Mouse (Mus musculus) lung, postnatal 36 days (tissue): ENCODE data around the gene Mob4.

Experiments
- DNase-seq: peaks from one replicate; pipeline ENCODE4 v3.0.0; 2022; ENCODE audit warnings: mixed read lengths

Mob4 gene

GRCm38 (mm10) chr1:55133173-55133572 lies 2.1 kb downstream of the Mob4 start:
- no peak for DNase-seq

GRCm38 (mm10) chr1:55134301-55134700 lies 3.3 kb downstream of the Mob4 start:
- no peak for DNase-seq

DNA sequence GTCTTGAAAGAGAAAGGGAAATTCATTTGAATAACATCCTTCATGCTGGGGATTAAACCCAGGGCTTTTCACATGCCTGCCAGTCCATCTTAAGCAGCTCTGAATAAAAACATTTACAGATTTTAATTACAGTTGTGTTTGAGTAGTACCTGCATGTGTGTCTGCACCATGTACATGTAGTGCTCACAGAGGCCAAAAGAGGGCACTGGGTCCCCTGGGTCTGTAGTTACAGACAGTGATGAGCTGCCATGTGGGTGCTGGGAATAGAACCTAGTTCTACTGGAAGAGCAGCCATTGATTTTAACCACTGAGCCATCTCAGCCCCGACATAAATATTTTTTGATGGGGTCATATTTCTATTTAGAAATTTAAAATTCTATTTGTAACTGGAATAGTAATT lies 4.8 kb downstream of the Mob4 start:
- no peak for DNase-seq

DNA sequence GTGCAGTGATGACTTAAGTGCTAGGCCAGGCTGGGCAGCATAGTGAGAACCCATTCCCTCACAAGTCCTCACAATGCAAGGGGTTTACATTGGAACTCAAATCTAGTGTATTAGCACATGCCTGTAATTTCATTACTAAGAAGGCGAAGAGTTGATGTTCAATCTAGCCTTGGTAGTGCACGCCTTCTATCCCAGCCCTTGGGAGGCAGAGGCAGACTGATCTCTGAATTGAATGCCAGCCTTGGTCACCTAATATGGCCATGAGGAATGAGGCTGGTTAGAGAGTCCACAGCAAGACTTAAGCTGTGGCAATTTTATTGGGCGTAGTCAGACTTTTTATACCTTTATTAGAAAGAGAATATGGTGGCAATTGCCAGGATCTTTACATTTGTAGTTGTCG lies 13.3 kb downstream of the Mob4 start:
- DNase-seq = no peak

- no peak for DNase-seq
Observed at GRCm38 (mm10) chr1:55145556-55145955, 14.5 kb downstream of the Mob4 start.

DNA sequence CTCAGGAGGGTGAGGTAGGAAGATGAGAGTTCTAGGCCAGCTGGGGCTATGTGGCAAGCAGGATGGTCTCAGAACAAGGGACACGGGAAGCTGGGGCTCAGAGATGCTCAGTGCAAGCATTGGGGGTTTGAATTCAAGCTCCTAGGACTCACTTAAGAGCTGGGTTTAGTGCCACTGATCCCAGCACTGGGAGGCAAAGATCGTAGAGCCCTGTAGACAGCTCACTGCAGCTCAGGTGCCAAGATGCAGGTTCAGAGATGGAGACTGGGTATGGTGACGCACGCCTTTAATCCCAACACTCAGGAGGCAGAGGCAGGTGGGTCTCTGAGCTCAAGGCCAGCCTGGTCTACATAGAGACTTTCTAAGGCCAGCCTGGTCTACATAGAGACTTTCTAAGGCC lies 26.3 kb downstream of the Mob4 start:
- no peak for DNase-seq

DNA sequence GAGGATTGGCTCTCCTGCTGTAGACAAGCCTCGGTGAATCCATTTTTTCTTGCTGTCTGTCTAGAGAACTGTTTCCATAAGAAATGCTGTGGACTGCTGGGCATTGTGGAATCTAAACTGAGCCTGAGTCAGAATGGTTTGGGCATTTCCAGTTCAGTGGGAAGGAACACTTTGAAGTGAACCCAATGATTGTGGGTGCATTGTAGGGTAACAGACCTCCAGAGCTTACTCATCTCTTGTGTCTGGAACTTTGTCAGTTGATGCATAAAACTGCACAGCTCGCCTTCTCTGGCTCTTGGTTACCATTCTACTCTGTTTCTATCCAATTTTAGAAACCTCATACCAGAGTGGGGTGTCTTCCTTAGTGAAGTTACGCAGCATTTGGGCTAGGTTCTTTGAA lies 27.2 kb downstream of the Mob4 start:
- no peak for DNase-seq

GRCm38 (mm10) chr1:55158821-55159220 lies 27.8 kb downstream of the Mob4 start:
- no peak for DNase-seq

- DNase-seq = no peak
Observed at GRCm38 (mm10) chr1:55160218-55160617, 29.2 kb downstream of the Mob4 start.

DNA sequence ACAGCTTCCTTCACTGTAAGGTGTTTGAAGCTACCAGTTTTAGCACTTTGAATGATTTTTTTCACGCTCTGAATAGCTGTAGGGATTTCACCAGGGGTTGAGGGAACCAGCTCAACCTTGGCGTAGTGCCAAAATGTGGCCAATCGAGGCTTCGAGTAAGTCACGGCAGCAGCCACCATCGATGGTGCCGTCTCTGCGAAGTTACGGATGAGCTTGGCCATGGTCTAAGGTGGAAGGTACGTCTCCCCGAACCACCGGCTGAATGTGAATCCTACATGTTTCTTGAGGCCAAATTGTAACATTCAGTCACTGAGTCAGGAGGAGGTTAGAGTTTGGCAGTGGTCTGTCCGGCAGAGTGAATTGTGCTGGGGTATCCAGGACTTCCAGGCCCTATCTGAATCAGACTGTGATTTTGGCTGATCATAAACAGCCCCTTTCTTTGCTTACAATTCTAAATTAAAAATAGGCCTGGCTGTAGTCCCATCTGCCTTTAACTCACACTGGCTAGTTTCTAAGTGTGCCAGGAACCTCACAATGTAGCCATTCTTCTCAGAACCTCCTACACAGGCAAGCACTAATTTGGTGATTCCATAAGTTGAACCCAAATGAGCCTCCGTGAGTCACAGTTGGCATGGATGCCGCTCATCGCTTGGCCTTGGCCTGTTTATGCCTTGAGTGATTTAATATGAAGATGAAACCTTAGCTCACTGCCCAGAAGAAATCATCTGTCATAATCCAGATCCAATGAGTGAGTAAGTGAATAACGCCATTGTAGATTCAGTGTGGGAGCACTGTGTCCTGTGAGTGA lies 30.0 kb downstream of the Mob4 start:
- no peak for DNase-seq

DNA sequence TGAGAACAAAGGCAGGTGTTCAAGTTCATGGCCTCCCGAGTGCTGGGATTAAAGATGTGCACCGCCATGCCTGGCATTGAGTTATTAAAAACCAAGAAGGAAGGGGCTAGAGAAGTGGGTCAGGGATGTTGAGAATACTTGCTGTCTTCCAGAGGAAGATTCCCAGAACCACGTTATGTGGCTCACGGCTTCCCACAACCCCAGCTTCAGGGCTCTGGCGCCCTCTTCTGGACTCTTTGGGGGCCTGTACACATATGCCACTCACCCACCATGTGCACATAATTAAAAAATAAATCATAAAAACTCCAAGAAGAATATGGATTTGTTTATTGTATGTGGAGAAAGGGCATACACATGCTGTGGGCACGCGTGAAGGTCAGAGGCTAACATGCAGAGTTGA lies 30.9 kb downstream of the Mob4 start:
- DNase-seq = peak; percentile 10

DNA sequence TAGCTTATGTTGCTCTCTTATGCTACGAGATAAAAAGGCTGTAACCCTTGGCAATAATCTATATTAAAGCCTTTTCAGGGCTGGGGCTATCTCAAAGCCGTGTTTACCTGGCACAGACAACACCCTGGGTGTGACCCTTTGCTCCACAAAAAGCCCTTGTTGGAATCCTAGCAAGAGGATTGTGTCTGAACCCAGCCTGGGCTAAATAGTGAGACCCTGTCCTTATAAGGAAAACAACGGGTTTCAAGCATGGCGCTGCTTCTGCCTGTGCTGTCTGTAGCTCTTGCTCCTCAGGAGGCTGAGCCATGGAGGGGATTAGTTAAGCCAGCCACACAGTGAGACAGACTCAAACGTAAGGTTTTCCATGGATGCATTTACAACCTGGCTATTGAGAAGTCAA lies 31.8 kb downstream of the Mob4 start:
- DNase-seq = no peak

- DNase-seq = peak; percentile 64
Observed at GRCm38 (mm10) chr1:55164005-55164404, 33.0 kb downstream of the Mob4 start.

GRCm38 (mm10) chr1:55167560-55167959 lies 36.5 kb downstream of the Mob4 start:
- no peak for DNase-seq

DNA sequence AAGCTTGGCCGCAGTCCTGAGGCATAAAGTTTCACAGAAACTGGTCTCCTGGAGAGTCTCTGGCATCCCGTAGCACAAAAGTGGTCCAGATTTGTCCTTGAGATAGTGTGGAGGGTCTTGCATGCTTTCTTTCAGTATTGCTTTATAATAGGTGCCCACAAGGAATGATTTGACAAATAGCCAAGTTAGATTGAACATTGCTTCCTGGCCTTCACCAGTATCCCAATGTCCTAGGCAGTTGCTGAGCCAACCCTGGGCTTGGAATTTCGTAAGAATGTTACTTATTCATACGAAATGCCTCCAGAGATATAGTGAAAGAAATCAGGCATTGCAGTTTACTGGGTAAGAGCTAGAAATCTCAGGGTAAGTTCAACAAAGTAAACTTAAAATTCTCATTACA lies 37.6 kb downstream of the Mob4 start:
- DNase-seq = no peak

DNA sequence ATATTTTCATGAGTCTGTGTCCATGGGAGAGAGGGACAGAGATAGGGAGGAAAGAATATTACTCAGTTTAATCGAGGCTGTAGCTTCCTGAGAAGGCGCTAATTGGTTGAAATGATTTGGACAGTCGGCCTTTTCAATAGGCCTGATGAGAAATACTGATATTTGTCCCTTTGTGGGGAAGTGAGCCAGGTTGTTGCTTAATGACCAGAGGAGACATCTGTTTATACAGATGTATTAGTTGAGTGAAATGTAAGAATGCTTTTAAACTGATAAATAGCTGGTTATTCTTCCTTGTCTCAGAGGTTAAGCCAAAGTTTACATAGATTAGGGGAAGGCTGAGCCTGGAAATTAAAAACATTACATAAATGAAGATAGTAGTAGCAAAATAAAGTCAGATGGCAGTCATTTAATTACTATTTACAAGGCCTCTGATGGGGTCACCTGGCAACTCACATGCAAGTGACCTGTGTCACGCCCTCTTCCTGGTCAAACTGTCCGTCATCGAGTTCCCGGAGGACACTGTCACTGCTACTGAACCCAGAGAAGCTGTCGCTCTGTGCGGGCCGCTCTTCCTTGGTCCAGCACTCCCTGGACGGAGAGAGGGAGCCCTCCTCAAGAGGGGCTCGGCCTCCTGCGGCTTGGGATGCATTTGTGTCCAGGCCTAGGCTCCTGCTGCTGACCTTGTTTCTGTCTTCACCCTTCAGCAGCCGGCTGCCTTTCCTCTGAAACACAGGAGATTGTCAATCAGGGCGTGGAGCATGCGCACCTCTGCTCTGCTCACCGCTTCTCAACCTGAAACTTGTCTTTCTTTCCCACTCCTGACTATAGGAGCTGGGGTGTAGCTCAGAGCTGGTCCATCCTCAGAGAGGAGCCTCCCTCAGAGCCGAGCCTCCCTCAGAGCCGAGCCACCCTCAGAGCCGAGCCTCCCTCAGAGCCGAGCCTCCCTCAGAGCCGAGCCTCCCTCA lies 40.6 kb downstream of the Mob4 start:
- DNase-seq = no peak

- no peak for DNase-seq
Observed at GRCm38 (mm10) chr1:55173720-55174557, 42.9 kb downstream of the Mob4 start.

GRCm38 (mm10) chr1:55174558-55175034 lies 43.6 kb downstream of the Mob4 start:
- no peak for DNase-seq

DNA sequence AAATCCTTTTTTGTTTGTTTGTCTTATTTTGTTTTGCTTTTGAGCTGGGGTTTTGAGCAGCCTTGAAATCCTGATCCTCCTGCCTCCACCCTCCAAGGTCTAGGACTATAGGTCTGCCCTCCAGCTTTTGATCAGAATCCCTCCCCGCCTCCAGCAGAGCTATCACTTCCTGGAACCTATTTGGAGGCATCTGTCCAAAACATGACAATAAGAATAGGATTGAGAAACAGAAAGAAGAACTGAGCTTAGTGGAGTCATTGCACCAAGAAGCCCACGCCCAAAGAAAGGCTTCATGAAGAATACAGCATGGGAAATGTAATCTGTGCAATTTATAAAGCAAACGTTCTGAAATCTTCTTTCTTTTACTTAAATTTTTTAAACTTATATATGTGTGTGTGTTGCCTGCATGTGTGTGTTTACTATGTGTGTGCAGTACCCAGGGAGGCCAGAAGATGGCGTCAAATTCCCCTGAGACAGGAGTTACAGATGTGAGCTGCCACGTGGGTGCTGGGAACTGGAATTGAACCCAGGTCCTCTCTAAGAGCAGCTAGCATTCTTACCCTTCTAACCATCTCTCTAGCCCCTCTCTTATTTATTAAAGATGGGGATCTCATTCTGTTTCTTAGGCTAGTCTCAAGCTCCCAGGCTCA lies 49.0 kb downstream of the Mob4 start:
- DNase-seq = no peak

DNA sequence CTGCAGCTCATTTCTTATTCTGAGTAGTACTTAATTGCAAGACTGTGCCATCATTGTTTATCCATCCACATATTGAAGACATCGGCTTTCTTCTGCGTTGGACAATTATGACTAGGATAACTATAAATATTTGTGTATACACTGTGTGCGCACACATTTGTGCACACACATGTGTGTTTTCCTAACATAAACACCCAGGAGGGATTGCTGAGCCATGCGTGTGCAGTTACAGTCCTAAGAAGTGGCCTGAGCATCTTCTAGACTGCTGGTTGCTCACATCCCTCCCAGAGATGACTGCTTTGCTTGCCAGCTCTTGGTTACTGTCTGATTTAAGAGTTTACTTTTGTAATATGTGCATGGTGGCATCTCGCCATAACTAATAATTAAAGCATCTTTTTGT lies 51.4 kb downstream of the Mob4 start:
- DNase-seq = no peak

DNA sequence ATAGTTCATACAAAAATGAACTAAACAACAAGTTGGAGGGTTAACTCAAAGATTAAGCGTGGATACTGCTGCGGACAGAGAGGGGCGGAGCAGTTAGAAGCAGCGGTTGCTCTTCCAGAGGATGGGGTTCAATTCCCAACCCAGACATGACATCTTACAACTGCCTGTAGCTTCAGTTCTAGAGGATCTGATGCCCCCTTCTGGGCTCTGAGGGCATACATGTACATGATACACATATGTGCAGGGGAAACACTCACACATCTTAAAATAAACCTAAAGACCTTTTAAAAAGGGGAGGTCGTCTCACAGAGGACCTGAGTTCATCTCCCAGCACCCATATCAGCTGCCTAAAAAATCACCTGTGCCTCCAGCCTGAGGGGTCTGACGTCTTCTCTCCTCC lies 54.7 kb downstream of the Mob4 start:
- peak; percentile 31 for DNase-seq

DNA sequence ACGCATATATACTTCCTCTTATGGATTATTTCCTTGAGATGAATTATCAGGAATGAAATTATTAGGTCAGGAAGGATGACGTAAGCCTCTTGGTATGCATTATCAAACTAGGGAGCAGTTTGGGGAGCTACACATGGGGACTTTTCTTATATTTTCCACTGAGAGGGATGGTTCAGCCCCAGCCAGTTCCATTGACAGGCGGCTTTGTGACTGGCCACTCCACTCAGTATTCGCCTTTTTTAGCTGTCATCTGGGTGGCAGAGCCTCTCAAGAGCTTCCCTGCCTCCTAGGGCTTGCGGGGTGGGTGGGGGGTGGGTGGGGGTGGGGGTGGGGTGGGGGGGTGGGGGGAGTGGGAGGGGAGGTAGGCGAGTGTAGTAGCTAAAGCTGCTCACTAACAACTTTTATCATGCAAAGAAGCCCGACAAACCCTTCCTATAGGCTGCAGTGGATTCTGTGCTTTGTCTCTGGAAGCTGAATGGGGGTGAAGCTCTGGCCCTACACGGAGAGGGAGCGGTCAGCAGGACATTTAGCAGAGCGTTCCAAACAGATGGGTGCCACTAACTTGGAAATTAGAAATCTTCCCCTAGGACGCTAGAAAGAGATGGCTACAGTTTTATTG lies 55.7 kb downstream of the Mob4 start:
- DNase-seq = no peak
